Mouse (Mus musculus): Measurements from ENCODE around the gene Pdcd10.

Gene Pdcd10

GRCm38 (mm10) chr3:75556695-75557291 lies at the start of gene Pdcd10:
Gene Pdcd10, minus strand, starts transcription at chr3:75556856.
- peak; percentile 99 for DNase-seq (ENCODE audit: low read depth, low spot score)

GRCm38 (mm10) chr3:75584898-75585297 lies 28.2 kb upstream of the Pdcd10 start:
- no peak for DNase-seq (ENCODE audit: low read depth, low spot score)

- no peak for DNase-seq (ENCODE audit: low read depth, low spot score)
These were observed 26.6 kb upstream of the Pdcd10 start for GRCm38 (mm10) chr3:75583293-75583692.

- DNase-seq (ENCODE audit: low read depth, low spot score) = peak; percentile 46
These were observed 22.7 kb upstream of the Pdcd10 start for GRCm38 (mm10) chr3:75579352-75579751.

- no peak for DNase-seq (ENCODE audit: low read depth, low spot score)
These were observed 18.9 kb upstream of the Pdcd10 start for GRCm38 (mm10) chr3:75575582-75575981.

GRCm38 (mm10) chr3:75574074-75574473 lies 17.4 kb upstream of the Pdcd10 start:
- DNase-seq (ENCODE audit: low read depth, low spot score) = no peak

- peak; percentile 91 for DNase-seq (ENCODE audit: low read depth, low spot score)
These were observed 636 bp upstream of the Pdcd10 start, which contains the start of gene Serpini1 for GRCm38 (mm10) chr3:75557292-75557691. Gene Serpini1, plus strand, starts transcription at chr3:75557547.

- no peak for DNase-seq (ENCODE audit: low read depth, low spot score)
These were observed 448 bp downstream of the Pdcd10 start for GRCm38 (mm10) chr3:75556121-75556694.

GRCm38 (mm10) chr3:75551248-75551647 lies 5.4 kb downstream of the Pdcd10 start:
- DNase-seq (ENCODE audit: low read depth, low spot score) = no peak

- no peak for DNase-seq (ENCODE audit: low read depth, low spot score)
These were observed 12.4 kb downstream of the Pdcd10 start for GRCm38 (mm10) chr3:75544287-75544686.

GRCm38 (mm10) chr3:75542852-75543251 lies 13.8 kb downstream of the Pdcd10 start:
- no peak for DNase-seq (ENCODE audit: low read depth, low spot score)

- no peak for DNase-seq (ENCODE audit: low read depth, low spot score)
These were observed 15.4 kb downstream of the Pdcd10 start for GRCm38 (mm10) chr3:75541259-75541658.

GRCm38 (mm10) chr3:75534045-75534834 lies 22.4 kb downstream of the Pdcd10 start:
- DNase-seq (ENCODE audit: low read depth, low spot score) = no peak

GRCm38 (mm10) chr3:75531074-75531473 lies 25.6 kb downstream of the Pdcd10 start:
- DNase-seq (ENCODE audit: low read depth, low spot score) = no peak

- DNase-seq (ENCODE audit: low read depth, low spot score) = no peak
These were observed 34.1 kb downstream of the Pdcd10 start for GRCm38 (mm10) chr3:75522527-75522926.

- no peak for DNase-seq (ENCODE audit: low read depth, low spot score)
These were observed 35.3 kb downstream of the Pdcd10 start for GRCm38 (mm10) chr3:75521314-75521713.

- DNase-seq (ENCODE audit: low read depth, low spot score) = peak; percentile 23
These were observed 38.9 kb downstream of the Pdcd10 start for GRCm38 (mm10) chr3:75517631-75518250.

GRCm38 (mm10) chr3:75498961-75499960 lies 57.4 kb downstream of the Pdcd10 start:
- no peak for DNase-seq (ENCODE audit: low read depth, low spot score)

GRCm38 (mm10) chr3:75492913-75493312 lies 63.7 kb downstream of the Pdcd10 start:
- DNase-seq (ENCODE audit: low read depth, low spot score) = no peak

GRCm38 (mm10) chr3:75482056-75482455 lies 74.6 kb downstream of the Pdcd10 start, which contains the start of gene Wdr49:
Gene Wdr49, minus strand, starts transcription at chr3:75482156.
- no peak for DNase-seq (ENCODE audit: low read depth, low spot score)

GRCm38 (mm10) chr3:75475106-75475505 lies 81.5 kb downstream of the Pdcd10 start:
- no peak for DNase-seq (ENCODE audit: low read depth, low spot score)

Measured in mesoderm, embryonic 11.5 days (tissue).